Mouse (Mus musculus) kidney, adult 2 months (tissue): ENCODE measurements around the gene Lrrn2.

Experiments
- CTCF ChIP-seq: fragments of 200-500 bp; conservative IDR thresholded peaks from 2 replicates; pipeline ENCODE4 v1.5.1; 2011; ENCODE audit warnings: low read depth, mild to moderate bottlenecking, control low read depth, low read length, moderate library complexity, mixed read lengths; ENCODE audit not compliant: insufficient read depth, insufficient read length
- POLR2A ChIP-seq: fragments of 200-500 bp; IDR thresholded peaks from one replicate; pipeline ENCODE4 v1.6.1; 2011; ENCODE audit warnings: low read depth, low read length, control low read depth

GRCm38 (mm10) chr1:132964691-132965090, 84.6 kb downstream of the Lrrn2 start:
- TF ChIP-seq CTCF (no peak), POLR2A (no peak)
